Mouse (Mus musculus) MEL (cell line): Measurements from ENCODE around the gene Gm10134.

Experiments used
- CTCF ChIP-seq, 3 experiments: IDR thresholded peaks in 2 of 3; conservative IDR thresholded peaks in 1 of 3; 2 replicates each; pipeline ENCODE4 v1.5.1; 2011 to 2012; ENCODE audit warnings: low read length in 3 of 3, low read depth in 2 of 3, mild to moderate bottlenecking in 2 of 3, improper control_type of control experiment in 1 of 3, inconsistent platforms in 1 of 3, mixed read lengths in 1 of 3, moderate library complexity in 1 of 3; ENCODE audit not compliant: control insufficient read depth in 1 of 3, insufficient read depth in 1 of 3, poor library complexity in 1 of 3, severe bottlenecking in 1 of 3
- GATA1 ChIP-seq: IDR thresholded peaks from 2 replicates; pipeline ENCODE4 v1.6.1; 2011; ENCODE audit warnings: low read depth, low read length, improper control_type of control experiment
- MAX ChIP-seq: IDR thresholded peaks from 2 replicates; pipeline ENCODE4 v1.6.1; 2011; ENCODE audit warnings: low read length, improper control_type of control experiment
- POLR2A ChIP-seq, 2 experiments: IDR thresholded peaks; 2 replicates each; pipeline ENCODE4 v1.6.1; 2011 to 2012; ENCODE audit warnings: low read length in 2 of 2, mild to moderate bottlenecking in 2 of 2, control low read depth in 1 of 2, improper control_type of control experiment in 1 of 2, low read depth in 1 of 2, moderate library complexity in 1 of 2; ENCODE audit not compliant: control insufficient read depth in 1 of 2, insufficient read depth in 1 of 2, poor library complexity in 1 of 2
- TBP ChIP-seq: IDR thresholded peaks from 2 replicates; pipeline ENCODE4 v1.8.0; 2011; ENCODE audit warnings: low read depth, low read length, improper control_type of control experiment
- UBTF ChIP-seq: IDR thresholded peaks from 2 replicates; pipeline ENCODE4 v1.6.1; 2012; ENCODE audit warnings: low read depth, mild to moderate bottlenecking, inconsistent platforms, low read length, improper control_type of control experiment, moderate library complexity, borderline replicate concordance; ENCODE audit not compliant: insufficient read depth
- ZC3H11A ChIP-seq: IDR thresholded peaks from 2 replicates; pipeline ENCODE4 v1.6.1; 2012; ENCODE audit warnings: low read depth, mild to moderate bottlenecking, inconsistent platforms, low read length, improper control_type of control experiment

GRCm38 (mm10) chr2:28494521-28494920 is 11.4 kb upstream of the Gm10134 start:
- TF ChIP-seq ZC3H11A (no peak), POLR2A (IDR thresholded peaks at IDR 0.05; ENCODE audit: control insufficient read depth in 1 of 2, insufficient read depth in 1 of 2, low read depth in 1 of 2, low read length in 2 of 2, poor library complexity in 1 of 2) (no peak), GATA1 (no peak), MAX (no peak), CTCF (IDR thresholded peaks at IDR 0.05 in 2 of 3, conservative IDR thresholded peaks at IDR 0.05 in 1 of 3; ENCODE audit: control insufficient read depth in 1 of 3, insufficient read depth in 1 of 3, low read depth in 2 of 3, low read length in 3 of 3, poor library complexity in 1 of 3, severe bottlenecking in 1 of 3) (no peak), TBP (no peak), UBTF (no peak)
